Comparison of ENCODE assay signal across 9 mouse cellular contexts in genomic region chr6:72237035-72237434, GRCm38 (mm10). TPM values are rescaled to one million over a fixed set of nuclear protein-coding genes. Genes with fewer than 3 reads are reported as not detected.
DNase-seq lines count a peak whose midpoint lies in the region; TF ChIP-seq lines count a peak whose summit lies in the region.
"Had no signal": no experiment of that assay in that cellular context is flagged by ENCODE, and none has a peak within 500 bp of the region (broad histone marks: within the 10 kb centered on the region; RNA-seq: fewer than 3 reads in every experiment).

No protein-coding gene starts in this region.

- peak; percentile 59 to 75 for DNase-seq in CD8-positive naive resting alpha-beta T cell, adult 2 months (ENCODE audit: low read depth in 2 of 2, low spot score in 2 of 2)
- DNase-seq in adrenal gland, adult 18-20 months (ENCODE audit: low spot score in 2 of 2): peak; percentile 87 to 88
- DNase-seq in embryo, embryonic 10 days (ENCODE audit: low spot score): peak; percentile 93
- peak; percentile 83 to 89 for DNase-seq in heart, adult 2 months
- DNase-seq in layer of hippocampus, adult 9-10 months (ENCODE audit: low spot score): peak; percentile 71
- DNase-seq in lung, postnatal 25 days (ENCODE audit: low spot score): peak; percentile 88
- DNase-seq in right cerebral cortex, postnatal 25 days: peak; percentile 61
- DNase-seq in urinary bladder, postnatal 36 days (ENCODE audit: low spot score in 2 of 2): peak; percentile 83 to 87

- H3K36me3 ChIP-seq in heart, adult 2 months (ENCODE audit: control insufficient read depth, insufficient read depth, low read length): no peaks in the 10 kb centered on the region
- H3K36me3 ChIP-seq: hindbrain, embryonic 15.5 days had no signal

- no peak overlapping the region; the same call in 1 of the 2 replicates for H3K9ac ChIP-seq in heart, adult 2 months (ENCODE audit: low read depth, low read length)
- H3K9ac ChIP-seq: hindbrain, embryonic 15.5 days had no signal

- peak; percentile 98 for TF ChIP-seq CTCF in heart, adult 2 months (IDR thresholded peaks at IDR 0.05)

- no peak for TF ChIP-seq POLR2A in heart, adult 2 months (IDR thresholded peaks at IDR 0.05; ENCODE audit: insufficient read depth, low read depth, low read length)

- no peaks in the 10 kb centered on the region; the same call in 1 of the 2 replicates for H3K79me2 ChIP-seq in heart, adult 2 months (replicated peaks; ENCODE audit: control insufficient read depth, insufficient read depth, low read length)

- no peak overlapping the region for H3K27ac ChIP-seq in heart, adult 2 months
- H3K27ac ChIP-seq: hindbrain, embryonic 15.5 days had no signal

- no peaks in the 10 kb centered on the region for H3K27me3 ChIP-seq in heart, adult 2 months (ENCODE audit: control insufficient read depth, insufficient read depth, low read length)

- intact Hi-C loops in heart, adult 2 months (cut with DNase I): loop anchor here (1.0 kb wide), 2 partner anchors 24 to 51 kb away; no protein-coding TSS in a partner anchor

- WGBS in heart, adult 2 months: 5% methylated on average over 5 of the region's 5 CpGs

- H3K4me1 ChIP-seq in heart, adult 2 months (ENCODE audit: control insufficient read depth, insufficient read depth, low read length): peaks cover 10% of the 10 kb centered on the region

- no peak overlapping the region for H3K4me3 ChIP-seq in heart, adult 2 months
- H3K4me3 ChIP-seq: hindbrain, embryonic 15.5 days had no signal

- peak; percentile 76 for TF ChIP-seq EP300 in heart, adult 2 months (IDR thresholded peaks at IDR 0.05; ENCODE audit: insufficient read depth, low read depth, low read length)

RNA-seq across cellular contexts. Expression of gene Atoh8, which starts 1.7 kb away (rescaled TPM):
- 1 to 10 TPM; 2.9 to 3.7 TPM for total RNA-seq in adrenal gland, adult 18-20 months (2021)
- 10 to 100 TPM; 11.0 to 13.5 TPM for total RNA-seq in heart, adult 2 months (2021)
- polyA plus RNA-seq in heart, adult 2 months (2012; rRNA removed): 9.3 and 12.7 TPM in 2 replicates
